Mouse (Mus musculus) cerebellum, adult 11 months (tissue): ENCODE data around the gene Aoah.
A peak's percentile ranks its signal among the peaks of the same experiment; 100 is the strongest.

ENCODE experiments used
- DNase-seq: peaks from one replicate; pipeline ENCODE4 v3.0.0; 2022

Gene Aoah

GRCm38 (mm10) chr13:20916698-20917511 lies 123.0 kb downstream of the Aoah start:
- DNase-seq: no peak

DNA sequence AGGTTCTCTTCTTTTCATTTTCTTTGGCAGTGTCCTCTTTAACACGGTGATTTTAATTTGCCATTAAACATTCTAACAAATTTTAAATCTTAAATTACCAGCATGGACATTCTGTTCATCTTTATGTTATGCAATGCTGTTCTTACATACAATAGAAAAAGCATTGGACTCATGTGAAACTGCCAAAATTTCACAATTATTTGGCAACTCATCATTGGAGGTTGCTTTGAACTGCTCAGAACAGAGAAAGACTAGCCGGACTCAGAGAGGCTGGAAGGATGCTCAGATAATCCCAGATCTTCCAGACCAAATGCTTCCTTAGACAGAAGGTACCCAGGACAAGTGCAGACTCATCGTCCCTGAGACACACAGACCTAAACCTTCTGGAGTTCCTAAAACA lies 126.5 kb downstream of the Aoah start:
- DNase-seq: no peak

GRCm38 (mm10) chr13:20936016-20936415 lies 142.1 kb downstream of the Aoah start:
- DNase-seq: no peak

GRCm38 (mm10) chr13:20937452-20937851 lies 143.5 kb downstream of the Aoah start:
- peak; percentile 44 for DNase-seq

DNA sequence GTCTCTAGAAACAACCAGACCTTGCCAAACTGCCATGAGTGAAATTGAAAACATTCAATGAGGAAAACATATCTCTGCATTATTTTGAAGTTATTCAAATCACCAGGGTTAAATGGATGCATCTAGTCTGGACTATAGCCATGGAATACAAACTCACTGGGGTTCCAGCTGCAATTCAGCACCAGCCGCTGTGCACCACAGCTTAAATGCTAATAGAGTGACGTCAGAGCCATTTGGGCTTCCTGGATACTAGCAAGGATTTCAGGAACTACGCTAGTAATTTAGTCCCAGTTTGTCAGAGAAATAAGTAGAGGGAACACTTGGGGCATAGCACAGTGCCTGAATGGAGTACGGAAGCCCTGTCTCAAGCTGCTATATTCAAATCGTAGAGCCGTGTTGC lies 145.2 kb downstream of the Aoah start:
- no peak for DNase-seq

DNA sequence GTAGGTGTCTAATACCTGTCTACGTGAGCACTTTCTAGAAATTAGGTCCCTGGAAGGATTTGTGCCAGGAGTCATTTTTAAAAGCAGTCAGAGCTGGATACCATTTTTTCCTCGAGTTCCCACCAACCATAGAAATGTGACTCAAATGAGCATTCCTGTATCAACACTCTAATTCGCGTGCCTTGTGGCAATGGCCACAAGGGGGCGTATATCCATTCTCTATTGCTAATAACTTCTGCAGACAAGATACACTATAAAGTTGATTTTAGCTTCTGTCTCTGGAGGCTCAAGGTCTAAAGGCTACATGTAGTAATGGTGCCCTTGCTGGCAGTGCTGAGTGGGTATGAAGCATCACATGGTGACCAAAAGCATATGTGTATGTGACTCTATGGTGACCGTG lies 146.5 kb downstream of the Aoah start:
- no peak for DNase-seq

GRCm38 (mm10) chr13:20941707-20942106 lies 147.8 kb downstream of the Aoah start:
- no peak for DNase-seq

DNA sequence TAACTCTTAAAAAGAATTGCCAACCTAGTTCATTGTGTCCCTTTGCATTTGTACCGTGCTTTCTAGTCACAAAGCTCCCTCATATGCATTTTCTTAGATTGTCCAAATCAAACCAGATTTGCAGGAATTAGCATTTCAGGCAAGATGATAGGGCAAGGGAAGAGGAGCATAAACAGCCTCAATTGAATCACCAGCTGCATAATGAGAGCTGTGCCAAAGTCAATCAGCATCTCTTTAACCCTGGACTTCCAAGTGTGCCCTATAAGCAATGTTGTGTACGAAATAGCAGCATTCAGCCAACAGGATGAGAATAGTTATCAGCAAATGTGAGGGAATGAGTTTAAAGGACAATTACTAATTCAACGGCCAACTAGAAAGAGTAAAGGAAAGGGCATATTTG lies 169.2 kb downstream of the Aoah start:
- no peak for DNase-seq

- no peak for DNase-seq
Measured at GRCm38 (mm10) chr13:20981234-20982230, 187.6 kb downstream of the Aoah start.

- no peak for DNase-seq
Measured at GRCm38 (mm10) chr13:20985510-20985909, 191.6 kb downstream of the Aoah start.

GRCm38 (mm10) chr13:20985961-20986360 lies 192.0 kb downstream of the Aoah start:
- DNase-seq: no peak

DNA sequence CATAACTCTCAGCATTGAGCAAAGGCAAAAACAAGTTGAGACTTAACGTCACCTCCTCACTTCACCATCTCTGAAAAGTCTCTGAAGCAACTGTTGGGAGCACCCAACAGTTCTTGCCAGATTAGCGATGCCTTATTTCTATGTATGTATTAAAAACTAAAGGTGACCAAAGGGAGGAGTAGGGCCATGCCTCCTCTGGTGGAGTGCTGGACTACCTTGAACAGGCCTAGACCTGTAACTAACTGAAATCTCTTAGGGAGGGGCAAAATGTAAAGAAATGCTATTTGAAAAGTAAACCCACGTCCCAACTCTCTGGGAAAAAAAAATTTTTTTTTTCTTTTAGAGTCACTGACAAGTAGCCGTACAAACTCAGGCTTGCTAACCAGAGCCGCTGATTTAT lies 211.3 kb downstream of the Aoah start:
- no peak for DNase-seq

GRCm38 (mm10) chr13:21005642-21006320 lies 211.9 kb downstream of the Aoah start:
- no peak for DNase-seq

DNA sequence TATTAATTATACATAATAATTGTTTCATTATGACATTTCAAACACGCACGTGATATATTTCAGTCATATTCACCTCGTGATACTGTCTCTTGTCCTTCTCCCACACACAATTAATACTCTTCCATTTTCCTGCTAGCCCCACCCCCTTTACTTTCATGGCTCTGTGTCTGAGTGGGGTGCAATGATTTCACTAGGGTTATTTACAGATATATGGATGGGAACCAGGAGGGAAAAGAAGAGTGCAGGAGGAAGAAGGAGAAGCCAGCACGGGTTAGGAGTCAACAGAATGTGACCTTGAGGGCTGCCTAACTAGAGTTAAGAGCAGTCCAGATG lies 212.4 kb downstream of the Aoah start:
- DNase-seq: no peak

DNA sequence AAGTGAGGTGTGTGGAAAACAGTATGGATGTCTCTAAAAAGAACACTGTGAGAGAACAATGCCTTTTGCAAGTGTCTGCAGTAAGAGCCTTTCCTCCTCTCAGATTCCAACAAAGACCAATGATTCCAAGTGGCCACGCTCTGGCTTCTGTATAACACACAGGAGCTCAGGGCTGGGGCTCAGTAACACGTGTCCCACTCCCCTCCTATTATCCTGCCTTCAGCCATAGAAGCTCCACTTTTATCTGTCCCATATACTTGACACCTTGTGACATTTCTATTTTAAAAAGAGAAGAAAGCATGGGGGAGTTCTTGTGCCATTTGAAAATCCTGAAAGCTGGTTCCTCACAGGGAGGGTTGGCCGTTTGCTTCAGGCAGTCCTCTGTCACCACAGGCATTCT lies 219.7 kb downstream of the Aoah start:
- DNase-seq: no peak

- no peak for DNase-seq
Measured at GRCm38 (mm10) chr13:21024831-21025230, 230.9 kb downstream of the Aoah start.

DNA sequence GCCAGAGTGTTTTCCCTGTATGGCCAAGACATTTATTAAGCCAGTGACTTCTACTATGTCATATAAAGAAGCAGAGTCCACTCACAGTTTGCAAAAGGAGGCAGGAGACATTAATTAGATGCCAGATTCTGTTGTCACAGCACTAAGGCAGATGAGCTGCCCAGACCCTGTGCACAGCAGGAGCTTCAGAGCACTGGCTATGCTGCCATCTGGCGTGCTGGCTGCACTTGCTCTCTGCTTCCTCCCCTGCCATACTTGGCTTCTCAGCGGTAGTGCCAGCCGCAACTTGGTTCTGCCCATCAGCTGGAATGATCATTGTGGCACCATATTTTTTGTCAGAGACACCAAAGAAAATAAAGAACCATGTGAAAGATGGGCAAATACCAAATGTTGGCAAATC lies 239.3 kb downstream of the Aoah start:
- peak; percentile 80 for DNase-seq

DNA sequence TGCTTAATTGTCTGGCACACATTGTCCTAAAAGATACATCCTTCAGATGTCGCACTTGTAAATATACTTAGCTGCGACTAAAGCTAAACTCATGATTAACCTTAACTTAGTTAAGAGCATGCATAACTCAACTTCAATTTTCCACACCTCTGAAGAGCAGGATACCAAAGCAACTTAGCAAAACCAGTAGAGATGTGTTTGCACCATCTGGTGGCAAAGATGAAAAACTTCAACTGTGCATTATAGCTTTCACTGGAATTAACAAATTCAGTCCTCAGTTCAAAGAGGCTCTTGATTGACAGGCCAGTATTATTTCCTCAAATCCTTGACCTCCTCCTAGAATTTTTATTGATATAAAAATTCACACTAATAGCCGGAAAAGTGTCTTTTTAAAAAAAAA lies 241.1 kb downstream of the Aoah start:
- no peak for DNase-seq

DNA sequence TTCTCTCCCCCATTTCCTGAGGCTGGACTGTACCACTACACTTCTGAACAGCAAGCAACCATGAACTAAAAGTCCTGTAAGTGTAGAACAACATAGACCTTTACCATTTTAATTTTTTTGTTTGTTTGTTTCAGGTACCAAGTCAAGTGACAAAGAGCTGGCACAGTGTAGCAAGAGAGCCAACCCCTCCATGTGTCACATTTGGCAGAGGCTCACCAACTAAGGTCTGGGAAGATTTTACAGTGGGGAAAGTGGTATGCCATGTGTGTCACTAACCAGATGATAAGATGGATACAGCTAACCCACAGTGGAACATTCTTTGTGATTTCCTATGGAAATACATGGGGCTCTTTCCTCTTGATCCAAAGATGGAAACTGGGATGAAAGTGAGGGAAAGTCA lies 242.1 kb downstream of the Aoah start:
- DNase-seq: peak; percentile 22

DNA sequence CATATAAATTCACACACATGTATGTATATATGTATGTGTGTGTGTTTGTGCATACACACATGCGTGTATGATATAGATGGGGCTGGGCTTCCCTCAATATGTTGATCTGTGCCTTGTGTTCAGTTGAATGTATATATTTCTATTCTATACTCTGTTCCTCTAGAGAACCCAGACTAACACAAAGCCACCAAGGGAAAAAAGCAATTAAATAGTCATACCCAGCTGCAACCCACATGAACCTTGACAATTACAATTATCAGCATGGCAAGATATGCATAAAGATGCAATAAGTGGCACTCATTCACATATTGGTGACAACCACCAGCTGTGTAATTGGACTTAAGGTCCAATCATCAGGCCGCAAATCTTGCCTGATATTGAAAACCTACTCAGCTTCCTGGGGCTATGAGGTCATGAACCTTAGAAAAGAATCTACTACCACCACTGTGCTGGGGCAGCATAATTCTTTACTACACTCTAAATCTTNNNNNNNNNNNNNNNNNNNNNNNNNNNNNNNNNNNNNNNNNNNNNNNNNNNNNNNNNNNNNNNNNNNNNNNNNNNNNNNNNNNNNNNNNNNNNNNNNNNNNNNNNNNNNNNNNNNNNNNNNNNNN lies 246.8 kb downstream of the Aoah start:
- no peak for DNase-seq

DNA sequence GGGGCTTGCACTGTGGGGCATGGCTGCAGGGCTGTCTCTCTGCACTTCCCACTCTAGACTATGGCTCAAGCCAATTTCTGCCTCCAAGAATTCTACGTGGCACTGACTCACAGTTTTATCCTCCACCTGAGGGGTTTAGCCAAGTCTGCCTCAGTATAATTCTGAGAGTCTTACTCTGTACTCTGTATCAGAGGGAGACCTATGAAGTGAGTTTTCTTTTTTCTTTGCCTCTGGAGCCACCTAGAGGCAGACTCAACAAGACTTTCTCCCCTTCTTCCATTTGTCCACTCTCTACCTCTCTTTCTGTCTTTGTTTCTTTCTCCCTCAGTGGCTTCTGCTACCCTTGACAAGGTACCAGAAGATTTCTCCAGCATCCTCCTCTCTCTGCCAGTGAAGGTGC lies 256.2 kb downstream of the Aoah start:
- no peak for DNase-seq

- DNase-seq: no peak
Measured at GRCm38 (mm10) chr13:21066021-21066420, 272.1 kb downstream of the Aoah start.

- no peak for DNase-seq
Measured at GRCm38 (mm10) chr13:21074847-21075246, 280.9 kb downstream of the Aoah start, which contains the start of gene Olfr1370. TSS of gene Olfr1370 (minus strand) at chr13:21074947.
